In genomic region chr1:61135597-61136545, GRCm38 (mm10) we compare ENCODE assay signal across 13 mouse cellular contexts.
DNase-seq lines count a peak whose midpoint lies in the region; ATAC-seq lines count a peak whose summit lies in the region.
"Had no signal": no experiment of that assay in that cellular context is flagged by ENCODE, and none has a peak within 500 bp of the region (broad histone marks: within the 10 kb centered on the region; RNA-seq: fewer than 3 reads in every experiment).

No protein-coding gene starts in this region.

- DNase-seq in spleen, postnatal 36 days (ENCODE audit: low spot score in 2 of 2): peak; percentile 17 to 27
- no peak for DNase-seq in spleen, postnatal 14 days (ENCODE audit: low spot score in 2 of 2)
- peak; percentile 49 for DNase-seq in T-cell, adult 2 months (ENCODE audit: low spot score)
- peak; percentile 9 for DNase-seq in thymus, postnatal 25 days
- no peak for DNase-seq in embryo, embryonic 11 days
- no peak for DNase-seq in yolk sac, embryonic 10.5 days (ENCODE audit: low spot score)
- DNase-seq: adrenal gland, adult 8-10 months; cerebellum, adult 9-10 months; gastrocnemius, postnatal 25 days; liver, embryonic 13.5 days; right cerebral cortex, postnatal 25 days had no signal

- ATAC-seq in megakaryocyte, adult 5-6 weeks (ENCODE audit: poor library complexity, severe bottlenecking): peak; percentile 40; the same call in 1 of the 2 replicates
- ATAC-seq: intestine, embryonic 16.5 days had no signal

Comparison
In these comparisons a context has a peak if more than half of its experiments do, and no peak if none do; other contexts are left out.
1. DNase-seq: peak in spleen, postnatal 36 days (2 of 2), T-cell, adult 2 months (single experiment) and thymus, postnatal 25 days (single experiment); none in spleen, postnatal 14 days (0 of 2), embryo, embryonic 11 days (single experiment) and yolk sac, embryonic 10.5 days (single experiment).